Mouse (Mus musculus) kidney, adult 2 months (tissue): ENCODE measurements around the gene Atat1. TPM values are rescaled to one million over a fixed set of nuclear protein-coding genes. Genes with fewer than 3 reads are reported as not detected.

Experiments used
- DNase-seq: peaks from one replicate; pipeline ENCODE4 v3.0.0; 2021
- H3K27ac ChIP-seq: fragments of 200-500 bp; 2 replicates; pipeline ENCODE4 v1.5.1; 2012; ENCODE audit warnings: low read depth, low read length, control low read depth, inconsistent platforms; ENCODE audit not compliant: insufficient read depth
- H3K27me3 ChIP-seq: fragments of 200-500 bp; replicated peaks from 2 replicates; pipeline ENCODE4 v1.6.1; 2012; ENCODE audit warnings: mild to moderate bottlenecking, moderate library complexity, low read length, inconsistent platforms; ENCODE audit not compliant: control insufficient read depth, insufficient read depth
- H3K36me3 ChIP-seq: fragments of 200-500 bp; 2 replicates; pipeline ENCODE4 v1.6.1; 2012; ENCODE audit warnings: mild to moderate bottlenecking, moderate library complexity, low read length, inconsistent platforms; ENCODE audit not compliant: control insufficient read depth, insufficient read depth
- H3K4me1 ChIP-seq: fragments of 200-500 bp; 2 replicates; pipeline ENCODE4 v1.6.1; 2011; ENCODE audit warnings: low read length; ENCODE audit not compliant: control insufficient read depth, insufficient read depth
- H3K4me3 ChIP-seq: fragments of 200-500 bp; 2 replicates; pipeline ENCODE4 v1.5.1; 2011; ENCODE audit warnings: mild to moderate bottlenecking, low read depth, low read length, control low read depth; ENCODE audit not compliant: insufficient read depth
- CTCF ChIP-seq: fragments of 200-500 bp; conservative IDR thresholded peaks from 2 replicates; pipeline ENCODE4 v1.5.1; 2011; ENCODE audit warnings: low read depth, mild to moderate bottlenecking, control low read depth, low read length, moderate library complexity, mixed read lengths; ENCODE audit not compliant: insufficient read depth, insufficient read length
- POLR2A ChIP-seq: fragments of 200-500 bp; IDR thresholded peaks from one replicate; pipeline ENCODE4 v1.6.1; 2011; ENCODE audit warnings: low read depth, low read length, control low read depth
- WGBS: fragments of 180-500 bp; shearing (Covaris S2); methylation state at CpG from one replicate; pipeline ENCODE4 v1.1.7; 2018; 5-methylcytosine and 5-hydroxymethylcytosine counted together
- polyA plus RNA-seq: library from polyadenylated mRNA; depleted of rRNA; stranded (reverse); fragments of >200 nt; gene quantifications from 2 replicates; pipeline ENCODE4 v1.2.3, GENCODE M21; 2012

Atat1 gene
- polyA plus RNA-seq, 1 experiment, result 42.9 TPM

GRCm38 (mm10) chr17:35866911-35867890 is 42.7 kb downstream of the Atat1 start:
- WGBS, result 20% methylated on average over 26 of the region's 26 CpGs
- Histone ChIP-seq H3K36me3 (no peaks in the 10 kb centered on the region), H3K4me1 (no peaks in the 10 kb centered on the region; the same call in 1 of the 2 replicates), H3K27me3 (no peaks in the 10 kb centered on the region), H3K27ac (peak overlapping the region; percentile 93), H3K4me3 (peak overlapping the region; percentile 58)
- DNase-seq, result peak; percentile 63
- TF ChIP-seq POLR2A (no peak), CTCF (0 out of 2 replicates have a peak, but pooled peaks have one; percentile 23)

- TF ChIP-seq CTCF, result no peak
- no peak for TF ChIP-seq POLR2A
- peak; percentile 71 for DNase-seq
- Histone ChIP-seq H3K4me1 (no peaks in the 10 kb centered on the region; the same call in 1 of the 2 replicates), H3K4me3 (peak overlapping the region; percentile 58), H3K27me3 (no peaks in the 10 kb centered on the region), H3K27ac (peak overlapping the region; percentile 93), H3K36me3 (no peaks in the 10 kb centered on the region)
- under 1% methylated on average over 38 of the region's 38 CpGs for WGBS
Observed at GRCm38 (mm10) chr17:35866281-35866831, 43.5 kb downstream of the Atat1 start.

- H3K36me3 ChIP-seq, result no peaks in the 10 kb centered on the region
- no peak for TF ChIP-seq POLR2A
- TF ChIP-seq CTCF, result no peak
- H3K27me3 ChIP-seq, result no peaks in the 10 kb centered on the region
- H3K27ac ChIP-seq, result peak within 1 kb of the TSS; percentile 81
- H3K4me3 ChIP-seq, result peak within 1 kb of the TSS; percentile 58
- 2% methylated on average over 46 of the region's 48 CpGs for WGBS
- peak; percentile 67 for DNase-seq
- H3K4me1 ChIP-seq, result no peaks in the 10 kb centered on the region; the same call in 1 of the 2 replicates
Observed at GRCm38 (mm10) chr17:35865481-35866280, 44.2 kb downstream of the Atat1 start, which contains the start of gene Ppp1r18. Gene Ppp1r18, plus strand, starts transcription at chr17:35865593.

GRCm38 (mm10) chr17:35864832-35865353 is 45.0 kb downstream of the Atat1 start:
- H3K4me3 ChIP-seq, result no peak overlapping the region; the same call in 1 of the 2 replicates
- no peaks in the 10 kb centered on the region; the same call in 1 of the 2 replicates for H3K4me1 ChIP-seq
- TF ChIP-seq CTCF (no peak), POLR2A (no peak)
- no peaks in the 10 kb centered on the region for H3K36me3 ChIP-seq
- H3K27ac ChIP-seq, result peak overlapping the region; percentile 3; the same call in 1 of the 2 replicates
- no peak for DNase-seq
- H3K27me3 ChIP-seq, result no peaks in the 10 kb centered on the region
- WGBS, result 34% methylated on average over 10 of the region's 10 CpGs

- peak within 1 kb of the TSS; percentile 33; the same call in 1 of the 2 replicates for H3K27ac ChIP-seq
- no peaks in the 10 kb centered on the region for H3K36me3 ChIP-seq
- under 1% methylated on average over 47 of the region's 47 CpGs for WGBS
- peak; percentile 93 for DNase-seq
- TF ChIP-seq CTCF, result peak; percentile 51
- no peak for TF ChIP-seq POLR2A
- no peaks in the 10 kb centered on the region for H3K27me3 ChIP-seq
- no peaks in the 10 kb centered on the region; the same call in 1 of the 2 replicates for H3K4me1 ChIP-seq
- H3K4me3 ChIP-seq, result peak within 1 kb of the TSS; percentile 66
Observed at GRCm38 (mm10) chr17:35861198-35861857, 48.5 kb downstream of the Atat1 start, which contains the start of gene Nrm. Gene Nrm, plus strand, starts transcription at chr17:35861318.

- WGBS, result 7% methylated on average over 12 of the region's 12 CpGs
- TF ChIP-seq POLR2A (no peak), CTCF (no peak)
- no peak overlapping the region for H3K27ac ChIP-seq
Observed at GRCm38 (mm10) chr17:35860831-35861197, 49.1 kb downstream of the Atat1 start.

More at GRCm38 (mm10) chr17:35860831-35861197, 49.1 kb downstream of the Atat1 start:
- peak overlapping the region; percentile 66 for H3K4me3 ChIP-seq
- no peaks in the 10 kb centered on the region for H3K27me3 ChIP-seq
- no peaks in the 10 kb centered on the region for H3K36me3 ChIP-seq
- H3K4me1 ChIP-seq, result no peaks in the 10 kb centered on the region; the same call in 1 of the 2 replicates
- DNase-seq, result no peak
